Mouse (Mus musculus) forebrain, embryonic 12.5 days (tissue): ENCODE results near the gene Gm42906. TPM values are rescaled to one million over a fixed set of nuclear protein-coding genes. Genes with fewer than 3 reads are reported as not detected.

ENCODE experiments used
- ATAC-seq: fragments of 200-750 bp; cut with Nextera tagmentation; 2 replicates; pipeline ENCODE4 v1.8.0; 2017; ENCODE audit warnings: moderate TSS enrichment; ENCODE audit not compliant: low FRiP score
- H3K27ac ChIP-seq: fragments of 300-500 bp; sonication (generic); 2 replicates; pipeline ENCODE4 v1.5.1; 2016; ENCODE audit warnings: mild to moderate bottlenecking
- H3K27me3 ChIP-seq: fragments of 300-500 bp; sonication (generic); 2 replicates; pipeline ENCODE4 v1.6.1; 2016; ENCODE audit warnings: mild to moderate bottlenecking
- H3K36me3 ChIP-seq: fragments of 300-500 bp; sonication (generic); replicated peaks from 2 replicates; pipeline ENCODE4 v1.6.1; 2016; ENCODE audit warnings: mild to moderate bottlenecking
- H3K4me1 ChIP-seq: fragments of 300-500 bp; sonication (generic); 2 replicates; pipeline ENCODE4 v1.6.1; 2016
- H3K4me2 ChIP-seq: fragments of 300-500 bp; sonication (generic); 2 replicates; pipeline ENCODE4 v1.6.1; 2016; ENCODE audit warnings: mild to moderate bottlenecking, moderate library complexity
- H3K4me3 ChIP-seq: fragments of 300-500 bp; sonication (generic); replicated peaks from 2 replicates; pipeline ENCODE4 v1.5.1; 2016; ENCODE audit warnings: mild to moderate bottlenecking
- H3K9ac ChIP-seq: fragments of 300-500 bp; sonication (generic); 2 replicates; pipeline ENCODE4 v1.6.1; 2016; ENCODE audit warnings: mild to moderate bottlenecking
- H3K9me3 ChIP-seq: fragments of 300-500 bp; sonication (generic); 2 replicates; pipeline ENCODE4 v1.6.1; 2016
- WGBS: fragments of 180-500 bp; shearing (Covaris S2); methylation state at CpG from one replicate; pipeline ENCODE4 v1.1.7; 2016; 5-methylcytosine and 5-hydroxymethylcytosine counted together
- polyA plus RNA-seq: library from polyadenylated mRNA; unstranded; fragments of >200 nt; fragmentation: Nextera tagmentation; extraction: Ambion mirVana; gene quantifications from 2 replicates; pipeline ENCODE4 v1.2.1, GENCODE M21; 2016

Gene Gm42906
- polyA plus RNA-seq, 1 experiment from 2014 or later, result not detected

DNA sequence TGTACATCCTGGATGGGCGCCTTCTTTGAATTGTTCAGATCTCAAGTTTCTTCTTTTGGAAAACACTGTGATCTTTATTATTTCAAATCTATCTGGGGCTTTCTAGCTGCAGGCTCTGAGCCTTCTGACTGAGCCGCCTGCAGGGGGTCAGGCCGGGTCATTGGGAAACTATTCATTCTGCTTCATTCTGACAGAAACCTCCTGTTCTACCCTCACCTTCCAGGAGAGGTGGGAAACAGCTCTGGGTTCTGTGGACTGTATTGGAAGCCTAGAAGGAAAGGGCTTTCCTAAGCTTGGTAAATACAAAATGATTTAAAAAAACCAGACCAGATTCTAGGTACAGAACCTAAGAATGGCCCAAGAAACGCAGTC is 373.2 kb downstream of the Gm42906 start:
- H3K9ac ChIP-seq, result no peak overlapping the region
- H3K27ac ChIP-seq, result 0 out of 2 replicates have a peak overlapping the region, but pooled peaks have one; percentile 36
- peaks cover 10% of the 10 kb centered on the region for H3K4me1 ChIP-seq
- ATAC-seq, result no peak
- 44% methylated on average over 4 of the region's 4 CpGs for WGBS
- no peaks in the 10 kb centered on the region for H3K27me3 ChIP-seq
- no peaks in the 10 kb centered on the region for H3K9me3 ChIP-seq
- H3K36me3 ChIP-seq, result no peaks in the 10 kb centered on the region
- no peak overlapping the region for H3K4me3 ChIP-seq
- H3K4me2 ChIP-seq, result no peak overlapping the region

GRCm38 (mm10) chr5:151054100-151054742 is 373.7 kb downstream of the Gm42906 start:
- H3K9ac ChIP-seq, result no peak overlapping the region
- H3K4me3 ChIP-seq, result no peak overlapping the region
- H3K4me1 ChIP-seq, result peaks cover 10% of the 10 kb centered on the region
- no peaks in the 10 kb centered on the region for H3K36me3 ChIP-seq
- no peaks in the 10 kb centered on the region for H3K9me3 ChIP-seq
- no peaks in the 10 kb centered on the region for H3K27me3 ChIP-seq
- H3K27ac ChIP-seq, result peak overlapping the region; percentile 50; the same call in 1 of the 2 replicates
- ATAC-seq, result peak; percentile 62; the same call in 1 of the 2 replicates
- WGBS, result 25% methylated on average over 7 of the region's 7 CpGs
- no peak overlapping the region for H3K4me2 ChIP-seq

DNA sequence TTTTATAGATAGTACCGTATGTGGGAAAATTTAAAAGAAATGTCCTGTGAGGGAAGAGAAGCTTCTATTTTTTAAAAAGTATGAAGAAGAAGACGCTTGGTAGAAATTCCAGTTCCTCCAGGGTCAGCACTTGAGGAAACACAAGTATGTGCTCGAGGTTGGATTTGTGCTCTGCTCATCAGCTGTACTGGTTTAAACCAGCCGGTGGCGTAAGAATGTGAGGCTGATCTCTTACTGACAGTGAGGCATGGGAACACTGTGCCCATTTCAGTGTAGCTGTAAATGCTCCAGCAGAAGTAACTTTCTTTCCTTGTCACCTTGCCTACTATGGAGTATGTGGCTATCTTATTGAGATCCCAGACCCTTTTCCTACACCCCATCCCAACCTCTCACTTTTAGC is 374.8 kb downstream of the Gm42906 start:
- Histone ChIP-seq H3K9me3 (no peaks in the 10 kb centered on the region), H3K27me3 (no peaks in the 10 kb centered on the region), H3K27ac (no peak overlapping the region), H3K36me3 (no peaks in the 10 kb centered on the region), H3K9ac (no peak overlapping the region), H3K4me1 (peaks cover 10% of the 10 kb centered on the region), H3K4me3 (no peak overlapping the region), H3K4me2 (no peak overlapping the region)
- WGBS, result 88% methylated on average over 5 of the region's 5 CpGs
- ATAC-seq, result no peak

GRCm38 (mm10) chr5:151052331-151052730 is 375.6 kb downstream of the Gm42906 start:
- H3K9ac ChIP-seq, result no peak overlapping the region
- H3K27me3 ChIP-seq, result no peaks in the 10 kb centered on the region
- WGBS, result 95% methylated on average over 8 of the region's 8 CpGs
- no peak overlapping the region for H3K4me3 ChIP-seq
- no peak for ATAC-seq
- no peaks in the 10 kb centered on the region for H3K9me3 ChIP-seq
- peaks cover 10% of the 10 kb centered on the region for H3K4me1 ChIP-seq
- no peak overlapping the region for H3K27ac ChIP-seq
- H3K36me3 ChIP-seq, result no peaks in the 10 kb centered on the region
- H3K4me2 ChIP-seq, result no peak overlapping the region

- H3K4me3 ChIP-seq, result no peak overlapping the region
- H3K9me3 ChIP-seq, result no peaks in the 10 kb centered on the region
- H3K36me3 ChIP-seq, result no peaks in the 10 kb centered on the region
- no peak for ATAC-seq
- 89% methylated on average over 12 of the region's 12 CpGs for WGBS
- H3K27me3 ChIP-seq, result no peaks in the 10 kb centered on the region
- H3K9ac ChIP-seq, result no peak overlapping the region
- no peak overlapping the region for H3K4me2 ChIP-seq
- no peak overlapping the region for H3K27ac ChIP-seq
- H3K4me1 ChIP-seq, result no peaks in the 10 kb centered on the region
Measured at GRCm38 (mm10) chr5:151047488-151047887, 380.5 kb downstream of the Gm42906 start.

DNA sequence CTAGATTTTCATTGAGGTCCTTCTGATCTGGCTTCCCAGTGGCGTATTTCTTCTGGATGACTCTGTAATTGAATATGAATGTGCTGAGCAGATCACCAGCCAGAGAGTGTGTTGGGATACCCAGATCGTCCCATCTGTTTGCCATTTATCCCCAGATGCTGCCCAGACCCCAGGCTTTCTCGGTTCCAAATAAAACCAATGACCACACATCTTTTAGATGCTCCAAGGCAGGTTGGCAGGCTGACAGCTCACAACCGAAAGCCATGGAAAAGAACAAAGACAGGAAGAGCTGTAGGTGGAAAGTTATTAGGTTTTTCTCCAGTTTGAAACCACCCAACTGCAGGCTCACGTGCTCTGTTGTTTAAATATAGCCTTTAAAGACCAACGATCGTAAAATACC is 381.0 kb downstream of the Gm42906 start:
- H3K4me2 ChIP-seq, result no peak overlapping the region
- 87% methylated on average over 7 of the region's 7 CpGs for WGBS
- no peak for ATAC-seq

DNA sequence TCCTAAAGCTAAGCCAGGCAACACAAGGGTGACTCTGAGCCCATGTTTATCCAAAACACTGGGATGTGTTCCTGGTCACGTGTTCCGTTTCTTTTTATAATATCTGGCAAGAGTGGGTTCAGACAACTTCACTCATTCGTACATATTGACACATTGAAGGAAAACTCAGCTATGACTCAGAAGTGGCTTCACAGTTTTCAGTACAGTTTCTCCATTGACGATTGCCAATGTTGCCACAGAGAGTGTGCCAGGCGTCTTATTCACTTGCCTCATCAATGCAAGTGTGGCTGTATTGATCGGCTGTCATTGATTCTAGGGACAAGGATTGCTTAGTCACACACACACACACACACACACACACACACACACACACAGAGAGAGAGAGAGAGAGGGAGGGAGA is 381.8 kb downstream of the Gm42906 start:
- 93% methylated on average over 6 of the region's 6 CpGs for WGBS
- ATAC-seq, result no peak
- Histone ChIP-seq H3K4me2 (no peak overlapping the region), H3K9me3 (no peaks in the 10 kb centered on the region), H3K27ac (no peak overlapping the region), H3K4me1 (no peaks in the 10 kb centered on the region), H3K36me3 (no peaks in the 10 kb centered on the region), H3K9ac (no peak overlapping the region), H3K4me3 (no peak overlapping the region), H3K27me3 (no peaks in the 10 kb centered on the region)

More for the DNA sequence above, 381.0 kb downstream of the Gm42906 start:
- no peak overlapping the region for H3K4me3 ChIP-seq
- H3K9me3 ChIP-seq, result no peaks in the 10 kb centered on the region
- no peaks in the 10 kb centered on the region for H3K27me3 ChIP-seq
- H3K36me3 ChIP-seq, result no peaks in the 10 kb centered on the region
- H3K4me1 ChIP-seq, result no peaks in the 10 kb centered on the region
- no peak overlapping the region for H3K27ac ChIP-seq
- no peak overlapping the region for H3K9ac ChIP-seq

DNA sequence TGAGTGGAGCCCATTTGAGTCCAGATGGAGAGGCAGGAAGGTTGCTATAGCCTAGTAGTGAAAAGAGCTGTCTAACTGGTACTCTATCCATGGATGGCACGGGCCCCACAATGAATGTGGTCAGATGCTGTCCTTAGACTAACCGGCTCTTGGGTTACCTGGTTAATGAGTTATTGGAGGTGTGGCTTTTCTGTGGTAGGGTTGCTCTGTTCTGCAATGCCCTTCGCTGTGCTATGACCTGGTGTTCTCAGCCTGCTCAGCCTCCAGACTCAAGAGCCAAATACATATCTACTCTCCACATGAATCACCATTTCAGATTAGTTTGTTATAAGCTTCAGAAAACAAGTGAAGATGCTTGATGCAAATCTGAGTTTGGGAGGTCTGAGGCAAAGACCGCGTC is 385.1 kb downstream of the Gm42906 start:
- Histone ChIP-seq H3K27me3 (no peaks in the 10 kb centered on the region), H3K9me3 (no peaks in the 10 kb centered on the region), H3K4me2 (no peak overlapping the region), H3K9ac (no peak overlapping the region), H3K4me3 (no peak overlapping the region), H3K36me3 (no peaks in the 10 kb centered on the region), H3K4me1 (no peaks in the 10 kb centered on the region), H3K27ac (no peak overlapping the region)
- ATAC-seq, result no peak
- WGBS, result 93% methylated on average over 5 of the region's 5 CpGs

DNA sequence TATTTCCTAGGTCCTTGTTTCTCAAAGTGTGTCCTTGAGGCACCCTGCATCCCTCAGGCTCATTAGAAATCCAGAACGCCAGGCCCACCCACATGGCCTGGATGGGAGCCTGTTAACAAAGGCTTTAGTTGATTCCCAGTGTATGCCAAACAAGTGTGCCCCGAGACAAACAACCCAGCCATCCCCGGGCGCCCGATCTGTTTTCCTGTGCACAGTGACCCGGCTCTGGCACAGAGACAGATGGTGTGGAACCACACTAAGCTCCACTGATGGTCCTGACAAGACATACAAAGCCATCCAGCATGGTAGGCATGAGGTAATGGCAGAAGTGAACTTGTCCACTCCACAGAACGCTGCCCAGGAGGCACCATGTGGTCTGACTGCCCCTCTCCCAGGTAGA is 390.1 kb downstream of the Gm42906 start:
- WGBS, result 69% methylated on average over 7 of the region's 7 CpGs
- H3K4me2 ChIP-seq, result no peak overlapping the region
- H3K36me3 ChIP-seq, result no peaks in the 10 kb centered on the region
- H3K27me3 ChIP-seq, result no peaks in the 10 kb centered on the region
- H3K4me3 ChIP-seq, result no peak overlapping the region
- H3K9ac ChIP-seq, result no peak overlapping the region
- H3K9me3 ChIP-seq, result no peaks in the 10 kb centered on the region
- no peak overlapping the region for H3K27ac ChIP-seq
- H3K4me1 ChIP-seq, result no peaks in the 10 kb centered on the region
- no peak for ATAC-seq

DNA sequence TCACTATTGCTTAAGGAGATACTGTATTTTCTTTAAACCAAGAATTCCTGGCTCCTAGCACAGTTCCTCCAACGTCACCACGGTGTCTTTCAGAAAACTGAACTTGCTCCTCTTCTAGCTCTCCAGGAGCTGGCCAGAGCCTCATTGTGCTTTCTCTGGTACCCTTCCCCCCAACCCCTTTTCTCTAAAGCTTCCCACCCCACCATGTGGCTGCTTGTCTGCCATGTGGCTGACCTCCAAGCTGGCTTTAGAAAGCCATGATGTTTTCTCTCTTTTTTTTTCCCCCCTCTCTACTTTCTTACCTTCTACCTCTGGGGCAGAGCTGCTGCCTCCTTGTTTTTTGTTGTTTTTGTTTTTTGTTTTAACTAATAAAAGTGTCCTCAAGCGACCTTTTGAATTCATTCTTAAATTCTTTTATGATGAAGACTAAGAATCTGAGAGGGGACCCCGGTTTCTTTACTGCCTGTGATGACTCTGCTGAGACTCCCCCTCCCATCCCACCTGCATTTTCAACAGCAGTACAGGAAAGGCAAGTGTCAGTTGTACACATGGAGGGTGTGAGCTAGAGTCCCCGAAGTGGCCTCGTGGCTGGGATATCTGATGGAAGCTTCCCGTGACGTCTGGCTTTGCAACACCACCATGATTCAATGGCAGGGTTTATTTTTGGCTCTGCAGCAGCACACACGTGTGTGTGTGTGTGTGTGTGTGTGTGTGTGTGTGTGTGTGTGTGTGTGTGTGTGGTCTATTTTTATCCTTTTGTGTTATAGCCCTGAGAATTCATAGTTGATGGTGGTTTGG is 393.0 kb downstream of the Gm42906 start:
- no peak overlapping the region for H3K27ac ChIP-seq
- H3K9ac ChIP-seq, result no peak overlapping the region
- H3K4me1 ChIP-seq, result no peaks in the 10 kb centered on the region
- no peaks in the 10 kb centered on the region for H3K9me3 ChIP-seq
- no peaks in the 10 kb centered on the region for H3K27me3 ChIP-seq
- no peak for ATAC-seq
- no peaks in the 10 kb centered on the region for H3K36me3 ChIP-seq
- no peak overlapping the region for H3K4me3 ChIP-seq
- 71% methylated on average over 9 of the region's 9 CpGs for WGBS
- H3K4me2 ChIP-seq, result no peak overlapping the region

GRCm38 (mm10) chr5:151028906-151029305 is 399.1 kb downstream of the Gm42906 start:
- ATAC-seq, result no peak
- H3K36me3 ChIP-seq, result no peaks in the 10 kb centered on the region
- no peak overlapping the region for H3K27ac ChIP-seq
- H3K9me3 ChIP-seq, result no peaks in the 10 kb centered on the region
- no peak overlapping the region for H3K4me3 ChIP-seq
- no peak overlapping the region for H3K4me2 ChIP-seq
- peaks cover 16% of the 10 kb centered on the region for H3K4me1 ChIP-seq
- H3K27me3 ChIP-seq, result no peaks in the 10 kb centered on the region
- 65% methylated on average over 6 of the region's 6 CpGs for whole genome bisulfite sequencing
- no peak overlapping the region for H3K9ac ChIP-seq

DNA sequence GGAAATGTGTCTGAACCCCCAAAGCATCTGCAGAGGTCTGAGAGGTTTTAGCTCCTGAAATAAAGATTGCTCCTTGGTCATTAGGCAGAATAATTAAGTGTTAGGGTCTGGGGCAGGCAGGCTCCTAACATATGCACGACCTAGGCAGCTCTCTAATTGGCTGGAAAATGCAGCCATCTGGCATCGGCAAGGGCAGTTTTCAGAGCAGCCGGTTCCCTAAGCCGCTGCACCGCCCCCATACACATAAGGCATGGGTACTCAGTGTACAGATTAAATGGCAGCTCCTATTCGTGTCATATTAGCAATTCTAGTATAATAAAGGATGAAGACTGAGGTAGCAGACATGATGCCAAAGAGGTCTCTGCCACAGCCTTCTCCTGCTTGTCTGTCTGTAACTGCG is 400.8 kb downstream of the Gm42906 start:
- Histone ChIP-seq H3K4me2 (no peak overlapping the region), H3K4me3 (no peak overlapping the region), H3K27ac (0 out of 2 replicates have a peak overlapping the region, but pooled peaks have one; percentile 42), H3K27me3 (no peaks in the 10 kb centered on the region), H3K36me3 (no peaks in the 10 kb centered on the region), H3K4me1 (peaks cover 31% of the 10 kb centered on the region), H3K9ac (no peak overlapping the region), H3K9me3 (no peaks in the 10 kb centered on the region)
- WGBS, result 33% methylated on average over 7 of the region's 7 CpGs
- peak; percentile 90 for ATAC-seq

GRCm38 (mm10) chr5:151026069-151026468 is 401.9 kb downstream of the Gm42906 start:
- Histone ChIP-seq H3K4me3 (no peak overlapping the region), H3K36me3 (no peaks in the 10 kb centered on the region), H3K4me2 (no peak overlapping the region), H3K27me3 (no peaks in the 10 kb centered on the region), H3K9me3 (no peaks in the 10 kb centered on the region), H3K9ac (no peak overlapping the region), H3K27ac (no peak overlapping the region), H3K4me1 (peaks cover 31% of the 10 kb centered on the region)
- ATAC-seq, result no peak
- WGBS, result 94% methylated on average over 4 of the region's 4 CpGs
